Mouse (Mus musculus): ENCODE measurements around the gene Col6a6.

Gene Col6a6

GRCm38 (mm10) chr9:105740413-105740812, 87.5 kb downstream of the Col6a6 start:
- in situ Hi-C loops (cut with MboI, MseI) = no loop called here

DNA sequence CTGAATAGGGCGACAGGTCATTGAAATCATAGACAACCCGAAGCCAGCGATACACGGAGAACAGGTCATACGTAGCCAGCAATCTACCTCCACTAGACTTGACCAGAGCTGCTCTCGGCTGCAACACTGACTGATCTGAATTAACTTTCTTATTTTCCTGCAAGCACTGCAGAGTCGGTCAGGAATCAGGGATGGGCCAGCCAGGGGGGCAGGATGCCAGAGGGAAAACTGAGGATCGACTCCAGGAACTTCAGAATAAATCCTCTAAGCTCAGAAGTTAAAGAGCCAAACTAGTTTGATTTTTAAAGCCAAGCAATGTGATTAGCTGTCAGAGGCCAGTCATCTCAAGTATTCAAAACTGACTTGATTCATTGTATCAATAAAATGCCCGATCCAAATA, 88.5 kb downstream of the Col6a6 start:
- in situ Hi-C loops (cut with MboI, MseI) = no loop called here

DNA sequence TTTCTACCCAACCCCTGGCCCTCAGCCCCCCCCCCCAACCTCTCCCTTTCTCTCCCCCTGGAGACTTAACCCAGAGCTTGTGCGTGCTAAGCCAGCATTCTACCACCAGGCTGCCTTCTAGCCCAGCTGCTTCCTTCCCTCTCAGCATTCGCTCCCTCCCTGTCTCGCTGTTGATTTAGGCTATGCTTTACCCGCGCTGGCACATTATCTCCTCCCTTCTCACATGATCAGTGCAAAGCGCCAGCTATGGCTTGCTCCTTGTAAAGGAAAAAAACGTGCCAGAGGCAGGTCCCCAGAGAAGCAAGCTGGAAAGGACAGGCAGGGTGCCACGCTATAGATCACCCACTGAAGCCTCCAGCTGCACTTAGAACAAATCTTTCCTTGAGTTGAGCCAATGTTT, 90.5 kb downstream of the Col6a6 start:
- in situ Hi-C loops (cut with MboI, MseI) = no loop called here

DNA sequence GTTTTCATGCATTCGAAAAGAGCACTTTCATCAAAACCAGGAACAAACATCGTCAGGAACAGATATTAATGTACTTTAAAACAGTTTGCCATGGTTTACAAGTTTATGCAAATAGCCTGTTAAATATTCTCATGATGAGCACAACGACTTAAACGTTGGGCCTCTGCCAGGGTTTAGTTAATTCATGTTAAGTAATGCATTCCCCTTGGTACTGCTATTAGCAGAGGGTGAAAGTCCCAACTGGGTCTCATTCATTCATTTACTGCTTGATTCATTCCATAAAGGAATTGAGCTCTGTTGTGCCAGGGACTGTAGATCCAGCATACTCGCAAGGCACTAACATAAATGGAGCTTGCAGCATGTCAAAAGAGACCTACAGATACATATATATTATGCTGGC, 92.8 kb downstream of the Col6a6 start:
- in situ Hi-C loops (cut with MboI, MseI) = no loop called here

DNA sequence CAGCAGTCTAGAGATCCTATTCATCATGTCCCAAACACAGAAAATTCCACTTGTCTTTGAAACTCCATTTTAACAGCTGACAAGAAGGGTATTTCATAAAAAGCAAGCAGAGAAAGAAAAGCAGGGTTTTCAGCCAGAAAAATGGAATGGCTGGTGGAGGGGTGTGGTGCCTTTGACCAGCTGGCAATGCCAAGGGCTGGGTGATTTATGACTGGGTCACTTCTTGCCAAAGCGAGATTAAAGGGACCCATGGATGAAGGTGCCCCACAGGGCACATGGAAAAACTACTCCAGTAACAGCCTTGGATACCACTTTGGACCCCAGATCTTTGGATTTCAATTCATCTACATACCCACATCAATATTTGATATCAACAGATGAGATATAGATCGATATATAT, 93.3 kb downstream of the Col6a6 start:
- in situ Hi-C loops (cut with MboI, MseI) = no loop called here

DNA sequence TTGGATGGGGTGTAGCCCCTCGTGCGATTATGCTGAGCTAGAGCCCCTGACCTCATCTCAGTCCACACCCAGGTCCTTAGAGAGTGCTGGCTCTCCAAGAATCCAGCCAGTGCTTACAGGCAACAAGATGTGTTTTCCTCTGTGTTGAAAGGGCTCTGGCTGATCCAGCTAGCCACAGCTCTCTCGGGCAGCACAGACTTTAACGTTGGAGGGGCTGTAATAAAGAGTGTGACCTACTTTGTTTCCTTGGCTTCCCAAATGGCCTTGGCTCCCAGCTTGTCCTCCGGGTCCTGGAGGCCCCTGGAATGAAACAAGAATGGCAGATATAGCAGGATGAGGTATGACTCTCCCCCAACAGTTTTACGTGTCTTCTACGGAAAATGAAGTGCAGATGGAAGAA, 96.0 kb downstream of the Col6a6 start:
- in situ Hi-C loops (cut with MboI, MseI) = no loop called here

DNA sequence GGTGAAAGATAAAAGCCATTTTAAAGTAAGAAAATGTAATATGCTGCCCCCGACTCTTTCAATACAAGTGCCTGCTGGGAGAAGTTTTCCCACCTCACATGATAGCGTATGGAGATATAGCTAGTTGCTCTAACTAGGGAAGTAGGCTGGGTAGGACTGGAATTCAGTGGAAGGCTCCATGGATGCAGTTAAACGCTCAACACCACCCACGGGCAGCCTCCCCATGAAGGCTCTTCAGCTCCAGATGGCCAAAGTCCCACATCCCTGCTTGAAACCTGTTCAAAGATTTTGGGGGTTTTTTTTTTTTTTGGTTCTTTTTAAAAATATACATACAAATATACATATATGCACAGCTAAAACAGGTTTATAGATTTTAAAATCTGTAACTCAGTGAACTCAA, 107.5 kb downstream of the Col6a6 start:
- in situ Hi-C loops (cut with MboI, MseI) = no loop called here

DNA sequence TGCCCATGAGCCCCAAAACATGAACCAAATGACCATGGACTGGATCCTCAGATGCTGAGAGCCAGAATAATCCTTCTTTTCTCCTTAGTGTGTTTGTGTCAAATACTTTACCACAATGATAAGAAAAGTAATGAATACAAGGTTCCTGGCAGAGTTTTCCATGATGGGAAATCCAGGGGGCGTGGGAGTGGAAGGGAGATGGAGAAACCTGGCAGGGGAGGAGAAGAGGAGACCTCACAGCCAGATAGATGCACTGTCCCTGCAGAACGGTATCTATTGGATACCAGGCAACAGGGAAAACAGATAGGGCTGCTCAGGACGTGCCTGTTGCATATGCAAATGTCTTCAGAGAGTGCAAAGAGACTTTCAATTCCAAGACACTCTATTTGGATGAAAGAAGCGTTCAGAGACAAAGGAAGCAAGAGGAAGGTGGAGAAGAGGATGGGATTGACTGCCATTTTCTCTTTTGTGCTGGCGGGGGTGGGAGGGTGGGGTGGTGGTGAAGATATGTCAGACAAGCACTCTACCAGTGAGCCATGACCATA, 108.0 kb downstream of the Col6a6 start:
- in situ Hi-C loops (cut with MboI, MseI) = no loop called here

- in situ Hi-C loops (cut with MboI, MseI) = no loop called here
Measured at GRCm38 (mm10) chr9:105719367-105719766, 108.6 kb downstream of the Col6a6 start.

- in situ Hi-C loops (cut with MboI, MseI) = no loop called here
Measured at GRCm38 (mm10) chr9:105712049-105712448, 115.9 kb downstream of the Col6a6 start.

DNA sequence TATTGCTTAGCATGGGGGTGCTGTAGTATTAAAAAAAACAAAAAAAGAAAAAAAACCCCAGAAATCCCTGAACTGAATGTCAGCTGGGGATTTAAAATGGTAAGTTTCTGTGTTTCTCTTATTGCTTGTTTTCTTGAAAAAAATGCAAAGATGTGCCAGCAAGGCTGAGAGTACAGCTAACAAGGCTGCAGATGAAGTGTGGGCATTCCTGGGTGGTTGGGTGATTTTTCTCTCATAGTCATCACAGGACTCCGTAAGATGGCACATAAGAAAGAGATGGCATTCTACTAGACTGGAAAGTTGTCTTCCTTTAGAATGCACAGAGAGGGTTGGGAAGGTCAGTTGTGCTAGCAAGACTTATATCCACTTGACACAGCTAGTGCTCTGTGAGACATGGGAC, 122.9 kb downstream of the Col6a6 start:
- in situ Hi-C loops (cut with MboI, MseI) = no loop called here

- in situ Hi-C loops (cut with MboI, MseI) = no loop called here
Measured at GRCm38 (mm10) chr9:105704226-105704932, 123.6 kb downstream of the Col6a6 start.

DNA sequence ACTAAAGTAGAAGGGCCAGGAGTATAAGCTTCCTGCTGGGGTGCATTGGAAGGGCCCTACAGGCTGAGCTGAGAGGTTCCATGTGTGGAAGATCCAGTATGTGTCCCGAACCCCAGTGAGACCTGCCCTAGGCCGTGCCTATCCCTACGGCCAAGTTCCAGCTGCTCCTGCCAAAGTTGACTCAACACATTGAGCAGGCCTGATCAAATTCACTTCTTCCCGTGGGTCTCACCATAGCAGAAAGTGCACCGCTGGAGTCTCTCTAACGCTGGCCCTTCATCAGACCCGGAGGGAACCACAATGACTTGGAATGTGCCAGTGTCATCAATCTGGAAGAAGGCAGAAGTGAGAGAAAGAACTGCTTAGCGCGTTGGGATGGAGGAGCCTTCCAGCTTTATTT, 126.0 kb downstream of the Col6a6 start:
- in situ Hi-C loops (cut with MboI, MseI) = no loop called here

GRCm38 (mm10) chr9:105700702-105701101, 127.3 kb downstream of the Col6a6 start:
- in situ Hi-C loops (cut with MboI, MseI) = no loop called here

- in situ Hi-C loops (cut with MboI, MseI) = loop anchor here (10.0 kb wide), 1 partner anchor 167 kb away; no protein-coding TSS in a partner anchor
Measured at GRCm38 (mm10) chr9:105697764-105698396, 130.1 kb downstream of the Col6a6 start.

GRCm38 (mm10) chr9:105696818-105697564, 131.0 kb downstream of the Col6a6 start:
- in situ Hi-C loops (cut with MboI, MseI) = loop anchor here (10.0 kb wide), 1 partner anchor 168 kb away; no protein-coding TSS in a partner anchor

GRCm38 (mm10) chr9:105693854-105694253, 134.1 kb downstream of the Col6a6 start:
- in situ Hi-C loops (cut with MboI, MseI) = loop anchor here (10.0 kb wide), 1 partner anchor 171 kb away; no protein-coding TSS in a partner anchor

- in situ Hi-C loops (cut with MboI, MseI) = loop anchor here (10.0 kb wide), 1 partner anchor 172 kb away; no protein-coding TSS in a partner anchor
Measured at GRCm38 (mm10) chr9:105693056-105693455, 134.9 kb downstream of the Col6a6 start.

DNA sequence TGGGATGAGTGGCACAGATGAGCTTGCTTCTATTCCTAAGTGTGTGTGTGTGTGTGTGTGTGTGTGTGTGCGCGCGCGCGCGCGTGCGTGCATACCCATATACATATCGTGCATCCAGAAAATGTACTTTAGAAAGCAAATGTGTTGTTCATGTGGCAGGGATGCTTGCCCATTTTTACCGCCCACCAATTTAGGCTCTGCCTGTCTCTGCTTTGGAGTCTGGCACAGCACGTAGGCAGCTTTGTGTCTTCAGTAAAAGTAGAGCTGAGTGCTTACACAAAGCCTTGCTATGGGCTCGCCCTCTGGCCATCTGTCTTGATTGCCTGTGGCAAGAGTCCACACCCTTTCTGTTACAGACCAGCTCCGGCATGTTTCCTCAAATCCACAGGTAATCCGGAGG, 135.5 kb downstream of the Col6a6 start:
- in situ Hi-C loops (cut with MboI, MseI) = loop anchor here (10.0 kb wide), 1 partner anchor 172 kb away; no protein-coding TSS in a partner anchor

- in situ Hi-C loops (cut with MboI, MseI) = no loop called here
Measured at GRCm38 (mm10) chr9:105689485-105689884, 138.5 kb downstream of the Col6a6 start.

- in situ Hi-C loops (cut with MboI, MseI) = no loop called here
Measured at GRCm38 (mm10) chr9:105684549-105685165, 143.3 kb downstream of the Col6a6 start.

- in situ Hi-C loops (cut with MboI, MseI) = no loop called here
Measured at GRCm38 (mm10) chr9:105681386-105681785, 146.6 kb downstream of the Col6a6 start.
